Mouse (Mus musculus) heart, adult 2 months (tissue): ENCODE measurements around the gene Hapln1. TPM values are rescaled to one million over a fixed set of nuclear protein-coding genes. Genes with fewer than 3 reads are reported as not detected.

Source experiments
- DNase-seq, 2 experiments: peaks; one replicate each; pipeline ENCODE4 v3.0.0; 2021
- H3K27ac ChIP-seq: fragments of 200-600 bp; 2 replicates; pipeline ENCODE4 v1.8.1; 2022
- H3K27me3 ChIP-seq: fragments of 200-500 bp; 2 replicates; pipeline ENCODE4 v1.6.1; 2012; ENCODE audit warnings: mild to moderate bottlenecking, low read length, inconsistent platforms, mixed read lengths; ENCODE audit not compliant: control insufficient read depth, insufficient read depth
- H3K36me3 ChIP-seq: fragments of 200-500 bp; 2 replicates; pipeline ENCODE4 v1.6.1; 2012; ENCODE audit warnings: low read length, inconsistent platforms; ENCODE audit not compliant: control insufficient read depth, insufficient read depth
- H3K4me1 ChIP-seq: fragments of 200-500 bp; 2 replicates; pipeline ENCODE4 v1.6.1; 2011; ENCODE audit warnings: low read length; ENCODE audit not compliant: control insufficient read depth, insufficient read depth
- H3K4me3 ChIP-seq: fragments of 200-600 bp; 2 replicates; pipeline ENCODE4 v1.8.1; 2022
- H3K79me2 ChIP-seq: fragments of 200-500 bp; replicated peaks from 2 replicates; pipeline ENCODE4 v1.6.1; 2012; ENCODE audit warnings: mild to moderate bottlenecking, inconsistent platforms, low read length, moderate library complexity, mixed read lengths; ENCODE audit not compliant: control insufficient read depth, insufficient read depth
- H3K9ac ChIP-seq: fragments of 200-500 bp; 2 replicates; pipeline ENCODE4 v1.6.1; 2012; ENCODE audit warnings: low read depth, mild to moderate bottlenecking, control low read depth, inconsistent platforms, low read length, mixed read lengths
- CTCF ChIP-seq: fragments of 200-600 bp; IDR thresholded peaks from 2 replicates; pipeline ENCODE4 v1.8.1; 2022; ENCODE audit warnings: antibody characterized with exemption, mild to moderate bottlenecking, moderate library complexity
- EP300 ChIP-seq: fragments of 200-500 bp; IDR thresholded peaks from 2 replicates; pipeline ENCODE4 v1.6.1; 2011; ENCODE audit warnings: low read depth, low read length, control low read depth; ENCODE audit not compliant: insufficient read depth
- POLR2A ChIP-seq: fragments of 200-500 bp; IDR thresholded peaks from 2 replicates; pipeline ENCODE4 v1.6.1; 2011; ENCODE audit warnings: mild to moderate bottlenecking, low read depth, low read length, control low read depth; ENCODE audit not compliant: insufficient read depth
- WGBS: fragments of 180-500 bp; shearing (Covaris S2); methylation state at CpG from one replicate; pipeline ENCODE4 v1.1.7; 2018; 5-methylcytosine and 5-hydroxymethylcytosine counted together
- intact Hi-C: fragments of 180-260 bp; cut with DNase I; formaldehyde crosslinking; loops from one replicate; pipeline ENCODE4 v1.15.1; 2025
- polyA plus RNA-seq: library from polyadenylated mRNA; depleted of rRNA; stranded (reverse); fragments of >200 nt; gene quantifications from 2 replicates; pipeline ENCODE4 v1.2.3, GENCODE M21; 2012
- total RNA-seq, 2 experiments: library from RNA; stranded (reverse); gene quantifications; 2 replicates each; pipeline ENCODE4 v1.2.3; 2021

Hapln1 gene
- total and polyA plus RNA-seq, 3 experiments = 0.26 to 0.30 (median 0.27) TPM

DNA sequence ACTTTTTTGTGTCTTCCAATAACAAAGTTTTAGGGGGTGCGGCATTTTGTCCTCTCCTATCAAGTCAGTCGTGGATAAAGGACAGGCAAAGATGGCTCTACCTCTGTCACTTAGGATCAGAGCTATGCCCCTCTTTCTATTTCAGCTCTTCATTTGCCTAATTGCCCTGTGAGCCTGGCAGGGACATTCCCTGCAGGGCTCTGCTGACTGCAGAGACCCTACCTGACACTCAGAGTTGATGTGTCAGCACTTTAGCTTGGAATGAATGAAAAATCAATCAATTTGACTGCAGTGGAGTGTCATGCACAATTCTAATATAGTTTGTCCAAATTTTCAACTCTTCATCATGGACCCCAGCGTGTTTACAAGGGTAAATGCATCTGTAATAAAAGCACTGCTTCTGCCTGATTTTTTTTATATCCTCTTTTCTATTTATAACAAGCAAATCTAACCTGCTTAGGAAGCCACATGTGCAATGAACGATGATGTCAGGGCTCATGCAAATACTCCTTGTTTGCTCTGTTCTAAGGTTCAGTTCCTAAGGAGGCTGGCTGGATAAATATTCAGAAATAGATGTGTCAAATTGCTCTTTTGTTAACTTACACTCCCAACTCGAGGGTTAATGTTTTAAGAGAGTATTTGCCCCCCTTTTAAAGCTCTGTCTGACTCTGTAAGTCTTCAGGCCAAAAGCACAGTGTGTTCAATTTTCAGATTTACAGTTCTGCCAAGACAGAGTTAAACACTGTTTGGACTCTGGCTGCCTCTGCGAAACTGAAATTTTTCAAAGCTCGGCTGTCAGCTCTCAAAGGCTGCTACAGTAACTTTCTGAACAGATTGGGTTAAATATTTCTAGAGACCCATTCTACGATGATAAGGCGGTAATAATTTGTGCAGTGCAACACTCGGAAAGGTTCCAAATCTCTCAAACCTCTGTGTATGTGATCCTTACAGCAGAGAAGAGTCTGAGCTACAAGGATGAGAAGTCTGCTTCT lies 44.4 kb downstream of the Hapln1 start:
- 54% methylated on average over 10 of the region's 10 CpGs for whole genome bisulfite sequencing
- intact Hi-C loops = no loop called here
- Histone ChIP-seq H3K27me3 (no peaks in the 10 kb centered on the region), H3K4me3 (no peak overlapping the region), H3K9ac (no peak overlapping the region), H3K4me1 (no peaks in the 10 kb centered on the region; the same call in 1 of the 2 replicates), H3K36me3 (no peaks in the 10 kb centered on the region), H3K79me2 (no peaks in the 10 kb centered on the region), H3K27ac (no peak overlapping the region)
- TF ChIP-seq CTCF = no peak
- TF ChIP-seq EP300 = no peak
- no peak for TF ChIP-seq POLR2A
- no peak for DNase-seq

DNA sequence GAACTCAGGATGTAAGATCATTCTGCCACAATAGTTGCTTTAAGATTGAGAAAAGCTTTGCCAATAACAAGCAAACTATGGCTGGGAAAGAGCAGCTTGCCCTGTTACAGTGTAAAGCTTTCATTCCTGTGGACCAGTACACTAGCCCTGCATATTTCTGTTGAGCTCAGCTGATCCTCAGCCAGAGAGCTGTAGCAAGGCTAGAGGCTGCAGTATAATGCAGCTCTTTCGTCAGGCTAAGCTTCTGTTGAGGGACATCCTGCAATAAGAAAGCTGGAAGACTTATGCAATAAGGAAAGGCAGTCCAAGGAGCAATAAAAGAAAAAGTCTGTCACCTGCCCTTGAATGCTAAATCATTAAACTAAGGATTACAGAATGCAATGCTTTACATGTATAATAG lies 45.5 kb downstream of the Hapln1 start:
- TF ChIP-seq CTCF = no peak
- TF ChIP-seq EP300 = no peak
- TF ChIP-seq POLR2A = no peak

DNA sequence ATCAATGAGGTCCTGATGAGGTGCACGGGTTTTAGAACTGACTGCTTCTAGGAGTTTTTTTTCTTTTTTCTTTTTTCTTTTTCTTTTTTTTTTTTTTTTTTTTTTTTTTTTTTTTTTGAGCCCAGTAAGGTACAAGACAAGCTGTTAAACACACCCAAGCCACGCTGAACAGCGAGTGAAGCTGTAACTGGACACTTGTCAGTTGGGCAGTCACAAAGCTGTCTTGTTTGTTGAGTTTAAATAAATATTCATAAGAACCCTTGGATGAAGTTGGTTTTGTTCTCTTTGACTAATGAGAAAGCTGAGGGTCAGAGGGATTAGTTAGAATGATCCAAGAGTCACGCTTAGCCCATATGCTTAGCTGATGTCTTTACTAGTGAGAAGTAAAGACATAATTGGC lies 55.5 kb downstream of the Hapln1 start:
- DNase-seq = no peak
- H3K9ac ChIP-seq = no peak overlapping the region
- no peaks in the 10 kb centered on the region for H3K27me3 ChIP-seq
- no peaks in the 10 kb centered on the region for H3K79me2 ChIP-seq
- H3K4me1 ChIP-seq = peaks cover 3% of the 10 kb centered on the region; the same call in 1 of the 2 replicates
- intact Hi-C loops = no loop called here
- no peak for TF ChIP-seq EP300
- TF ChIP-seq CTCF = no peak
- no peak for TF ChIP-seq POLR2A
- WGBS = 88% methylated on average over 4 of the region's 4 CpGs
- no peak overlapping the region for H3K4me3 ChIP-seq
- H3K36me3 ChIP-seq = no peaks in the 10 kb centered on the region; the same call in 1 of the 2 replicates
- H3K27ac ChIP-seq = no peak overlapping the region

More for the DNA sequence above, 45.5 kb downstream of the Hapln1 start:
- H3K79me2 ChIP-seq = no peaks in the 10 kb centered on the region
- H3K4me1 ChIP-seq = no peaks in the 10 kb centered on the region; the same call in 1 of the 2 replicates
- 48% methylated on average over 1 of the region's 1 CpGs for WGBS
- no peak for DNase-seq
- H3K27me3 ChIP-seq = no peaks in the 10 kb centered on the region
- H3K4me3 ChIP-seq = no peak overlapping the region
- no peaks in the 10 kb centered on the region for H3K36me3 ChIP-seq
- no peak overlapping the region for H3K27ac ChIP-seq
- intact Hi-C loops = no loop called here
- no peak overlapping the region for H3K9ac ChIP-seq

DNA sequence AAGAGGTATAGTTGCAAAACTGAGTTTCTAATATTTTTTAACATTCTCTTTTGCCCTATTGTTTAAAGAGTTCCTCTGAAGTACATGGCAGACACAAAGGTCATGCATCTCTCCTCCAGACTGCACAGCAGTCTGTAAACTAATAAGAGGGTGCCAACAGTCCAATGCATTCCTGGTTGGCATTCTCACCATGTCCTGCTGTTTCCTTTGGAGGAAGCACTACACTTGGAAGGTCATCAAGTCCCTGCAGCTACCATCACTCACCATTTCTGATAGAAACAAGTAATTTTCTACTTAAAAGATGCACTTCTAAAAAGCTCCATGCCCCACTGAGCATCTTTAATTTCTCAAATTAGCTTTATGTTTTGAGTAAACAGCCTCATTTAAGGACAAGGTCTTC lies 57.8 kb downstream of the Hapln1 start:
- H3K4me1 ChIP-seq = peaks cover 3% of the 10 kb centered on the region; the same call in 1 of the 2 replicates
- DNase-seq = no peak
- intact Hi-C loops = no loop called here
- no peaks in the 10 kb centered on the region; the same call in 1 of the 2 replicates for H3K36me3 ChIP-seq
- no peaks in the 10 kb centered on the region for H3K27me3 ChIP-seq
- TF ChIP-seq CTCF = no peak
- no peak for TF ChIP-seq EP300
- no peak for TF ChIP-seq POLR2A
- H3K79me2 ChIP-seq = no peaks in the 10 kb centered on the region
- no peak overlapping the region for H3K9ac ChIP-seq
- H3K4me3 ChIP-seq = no peak overlapping the region
- H3K27ac ChIP-seq = no peak overlapping the region

DNA sequence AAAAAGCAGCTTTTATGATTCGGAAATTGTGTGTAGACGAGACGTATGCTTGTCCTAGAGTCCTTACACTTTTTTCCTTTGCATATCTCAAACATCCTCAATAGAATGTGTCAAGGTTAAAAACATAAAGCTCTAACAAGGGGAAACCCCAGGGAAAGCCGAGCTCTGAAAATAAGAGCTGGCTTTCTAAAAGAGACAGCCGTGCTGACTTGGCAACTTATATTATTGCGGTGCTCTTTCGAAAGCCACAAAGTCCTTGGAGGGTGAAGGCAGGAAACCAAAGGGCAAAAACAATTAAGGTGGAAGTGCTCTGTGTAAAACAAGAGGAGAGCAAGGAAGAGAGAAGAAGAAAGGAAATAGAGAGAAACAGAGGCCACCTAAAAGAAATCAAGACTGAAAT lies 60.9 kb downstream of the Hapln1 start:
- H3K4me1 ChIP-seq = peaks cover 3% of the 10 kb centered on the region; the same call in 1 of the 2 replicates
- TF ChIP-seq CTCF (no peak), POLR2A (no peak), EP300 (no peak)
- WGBS = 30% methylated on average over 7 of the region's 7 CpGs
- H3K9ac ChIP-seq = no peak overlapping the region
- no peaks in the 10 kb centered on the region for H3K79me2 ChIP-seq
- DNase-seq = no peak
- H3K36me3 ChIP-seq = no peaks in the 10 kb centered on the region; the same call in 1 of the 2 replicates
- H3K27me3 ChIP-seq = no peaks in the 10 kb centered on the region
- H3K27ac ChIP-seq = no peak overlapping the region
- intact Hi-C loops = no loop called here
- no peak overlapping the region for H3K4me3 ChIP-seq

DNA sequence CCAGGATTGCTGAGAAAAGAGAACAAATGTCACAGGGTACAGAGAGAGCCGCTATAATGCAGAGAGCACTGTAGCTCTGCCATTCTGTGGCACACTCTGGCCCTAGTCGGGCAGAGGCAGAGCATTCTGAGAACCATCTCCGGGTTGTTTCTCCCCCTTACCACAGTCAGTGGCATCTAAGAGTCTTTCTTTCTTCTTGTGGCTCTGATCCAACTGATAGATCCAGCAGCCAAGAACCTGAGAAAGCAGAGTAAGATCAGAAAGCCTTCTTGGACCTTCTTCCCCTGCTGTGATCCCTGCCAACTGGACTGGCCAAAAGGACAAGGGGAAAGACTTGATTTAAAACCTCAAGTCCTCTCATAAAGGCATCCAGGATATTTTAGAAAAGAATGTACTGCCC lies 63.7 kb downstream of the Hapln1 start:
- no peak overlapping the region for H3K9ac ChIP-seq
- WGBS = 72% methylated on average over 3 of the region's 3 CpGs
- H3K4me3 ChIP-seq = no peak overlapping the region
- no peak for DNase-seq
- no peaks in the 10 kb centered on the region for H3K79me2 ChIP-seq
- TF ChIP-seq POLR2A (no peak), EP300 (no peak), CTCF (no peak)
- H3K27me3 ChIP-seq = no peaks in the 10 kb centered on the region
- 0 out of 2 replicates have a peak, but pooled peaks cover 1% of the 10 kb centered on the region for H3K4me1 ChIP-seq
- intact Hi-C loops = no loop called here
- no peak overlapping the region for H3K27ac ChIP-seq
- no peaks in the 10 kb centered on the region; the same call in 1 of the 2 replicates for H3K36me3 ChIP-seq
